Mouse (Mus musculus) lung, adult 2 months (tissue): Measurements from ENCODE around the gene Drc7. TPM values are rescaled to one million over a fixed set of nuclear protein-coding genes. Genes with fewer than 3 reads are reported as not detected.
A peak's percentile ranks its signal among the peaks of the same experiment; 100 is the strongest.

Experiments
- DNase-seq: peaks from one replicate; pipeline ENCODE4 v3.0.0; 2022
- H3K4me1 ChIP-seq: fragments of 200-500 bp; 2 replicates; pipeline ENCODE4 v1.6.1; 2011; ENCODE audit warnings: low read length; ENCODE audit not compliant: control insufficient read depth, insufficient read depth
- H3K4me3 ChIP-seq: fragments of 200-500 bp; replicated peaks from 2 replicates; pipeline ENCODE3; 2011; ENCODE audit warnings: low read depth, mild to moderate bottlenecking, control low read depth, low read length; ENCODE audit errors: extremely low read depth
- CTCF ChIP-seq: fragments of 200-500 bp; IDR thresholded peaks from 2 replicates; pipeline ENCODE4 v1.5.1; 2011; ENCODE audit warnings: mild to moderate bottlenecking, low read length, control low read depth; ENCODE audit not compliant: insufficient read depth
- POLR2A ChIP-seq: fragments of 200-500 bp; IDR thresholded peaks from 2 replicates; pipeline ENCODE4 v1.6.1; 2011; ENCODE audit warnings: low read depth, mild to moderate bottlenecking, control low read depth, low read length, borderline replicate concordance; ENCODE audit errors: extremely low read depth
- WGBS: fragments of 180-500 bp; shearing (Covaris S2); methylation state at CpG from one replicate; pipeline ENCODE4 v1.1.7; 2018; 5-methylcytosine and 5-hydroxymethylcytosine counted together
- polyA plus RNA-seq: library from polyadenylated mRNA; depleted of rRNA; stranded (reverse); fragments of >200 nt; gene quantifications from 2 replicates; pipeline ENCODE4 v1.2.3, GENCODE M21; 2012

Gene Drc7
- polyA plus RNA-seq, 1 experiment, result 18.5 TPM

DNA sequence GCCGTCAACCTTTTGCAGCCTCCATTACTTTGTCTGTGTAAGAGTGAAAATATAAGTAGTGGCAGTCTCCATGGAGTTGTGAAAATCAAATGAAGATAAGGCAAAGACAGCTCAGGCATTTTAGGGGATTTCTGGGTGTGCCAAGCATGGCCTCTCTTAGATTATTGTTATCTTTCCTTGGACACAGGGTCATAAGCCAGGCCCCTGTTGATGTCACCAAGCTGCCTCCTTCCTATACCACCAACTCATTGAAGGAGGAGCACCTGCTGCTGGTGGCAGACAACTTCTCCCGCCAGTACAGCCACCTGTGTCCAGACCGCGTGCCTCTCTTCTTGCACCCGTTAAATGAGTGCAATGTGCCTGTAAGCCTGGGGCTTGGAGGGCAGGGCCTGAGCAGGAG lies 1.5 kb downstream of the Drc7 start:
- peaks cover 3% of the 10 kb centered on the region; the same call in 1 of the 2 replicates for H3K4me1 ChIP-seq
- TF ChIP-seq CTCF (no peak), POLR2A (no peak)
- DNase-seq, result no peak
- H3K4me3 ChIP-seq, result no peak overlapping the region
- WGBS, result 71% methylated on average over 5 of the region's 5 CpGs

GRCm38 (mm10) chr8:95058661-95059060 lies 3.8 kb downstream of the Drc7 start:
- 60% methylated on average over 6 of the region's 6 CpGs for WGBS

DNA sequence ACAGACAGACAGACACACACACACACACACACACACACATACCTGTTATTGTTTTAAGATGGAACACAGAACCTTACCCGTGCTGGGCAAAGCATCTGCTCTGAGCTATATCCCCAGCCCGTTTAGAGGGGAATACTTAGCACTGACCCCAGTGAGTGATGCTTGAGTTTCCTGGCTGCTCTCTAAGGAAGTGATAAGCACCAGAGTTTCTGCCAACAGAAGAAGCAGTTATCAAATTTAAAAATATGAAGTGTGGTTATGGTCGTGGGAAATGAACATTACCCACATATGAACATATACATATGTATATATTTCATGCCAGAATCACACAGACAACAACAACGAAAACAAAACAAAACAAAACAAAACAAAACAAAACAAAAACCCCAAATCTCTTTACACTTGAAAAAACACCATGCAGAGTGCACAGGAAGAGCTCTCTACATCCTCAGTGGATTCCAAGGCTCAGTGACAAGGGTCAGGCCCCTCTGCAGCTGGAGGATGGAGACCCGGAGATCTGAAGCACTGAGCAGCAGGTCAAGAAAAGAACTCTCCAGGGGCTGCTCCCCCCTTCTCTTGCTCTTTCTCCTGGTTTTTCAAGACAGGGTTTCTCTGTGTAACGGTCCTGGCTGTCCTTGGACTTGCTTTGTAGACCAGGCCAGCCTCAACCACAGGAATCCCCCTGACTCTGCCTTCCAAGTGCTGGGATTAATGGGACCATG lies 5.1 kb downstream of the Drc7 start:
- DNase-seq, result no peak
- 37% methylated on average over 6 of the region's 6 CpGs for WGBS
- H3K4me3 ChIP-seq, result no peak overlapping the region
- H3K4me1 ChIP-seq, result peaks cover 3% of the 10 kb centered on the region; the same call in 1 of the 2 replicates
- TF ChIP-seq CTCF, result no peak
- no peak for TF ChIP-seq POLR2A

More at GRCm38 (mm10) chr8:95058661-95059060, 3.8 kb downstream of the Drc7 start:
- DNase-seq, result no peak
- Histone ChIP-seq H3K4me3 (no peak overlapping the region), H3K4me1 (peaks cover 3% of the 10 kb centered on the region; the same call in 1 of the 2 replicates)
- no peak for TF ChIP-seq CTCF
- no peak for TF ChIP-seq POLR2A

DNA sequence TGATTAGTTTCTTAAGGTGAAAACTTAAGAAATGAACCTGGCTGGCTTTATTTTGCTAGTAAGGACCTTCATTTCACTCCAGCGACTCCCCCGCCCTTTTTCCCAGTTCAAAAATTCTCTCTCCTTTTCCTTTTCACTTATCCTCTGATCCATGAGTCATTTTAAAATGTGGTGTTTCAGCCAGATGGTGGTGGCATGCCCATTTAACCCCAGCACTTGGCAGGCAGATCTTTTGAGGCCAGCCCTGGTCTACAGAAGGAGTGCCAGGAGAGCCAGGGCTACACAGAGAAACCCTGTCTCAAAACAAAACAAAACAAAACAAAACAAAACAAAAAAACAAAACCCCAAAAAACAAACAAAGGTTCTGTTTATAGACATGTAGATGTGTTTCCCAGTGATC lies 9.6 kb downstream of the Drc7 start:
- 87% methylated on average over 2 of the region's 2 CpGs for WGBS
- H3K4me3 ChIP-seq, result no peak overlapping the region

GRCm38 (mm10) chr8:95067582-95067981 lies 12.7 kb downstream of the Drc7 start:
- Histone ChIP-seq H3K4me1 (no peaks in the 10 kb centered on the region), H3K4me3 (no peak overlapping the region)
- WGBS, result 35% methylated on average over 3 of the region's 3 CpGs
- DNase-seq, result peak; percentile 52
- no peak for TF ChIP-seq POLR2A
- TF ChIP-seq CTCF, result no peak

More for the DNA sequence above, 9.6 kb downstream of the Drc7 start:
- TF ChIP-seq CTCF, result no peak
- no peak for TF ChIP-seq POLR2A
- DNase-seq, result no peak
- H3K4me1 ChIP-seq, result 0 out of 2 replicates have a peak, but pooled peaks cover under 1% of the 10 kb centered on the region

DNA sequence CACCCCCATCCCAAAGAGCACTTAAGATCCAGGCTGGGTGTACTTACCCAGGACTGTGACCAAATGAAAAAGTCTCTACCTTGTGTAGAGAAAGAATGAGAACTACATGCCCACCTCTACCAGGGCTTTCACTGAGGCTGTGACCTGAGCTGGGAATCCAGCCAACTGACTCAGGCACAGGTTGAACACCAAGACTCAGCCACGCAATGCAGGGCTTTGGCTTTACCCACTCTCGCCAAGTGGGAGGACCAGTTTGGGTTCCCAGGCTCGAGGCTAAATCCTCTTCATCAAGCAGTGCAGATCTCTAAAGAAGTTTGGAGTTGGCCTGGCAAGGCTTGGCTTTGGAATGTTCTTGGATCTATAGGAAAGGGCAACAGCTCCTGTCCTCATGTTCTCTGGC lies 20.6 kb downstream of the Drc7 start:
- Histone ChIP-seq H3K4me1 (no peaks in the 10 kb centered on the region), H3K4me3 (no peak overlapping the region)
- TF ChIP-seq POLR2A (no peak), CTCF (no peak)
- DNase-seq, result no peak
- WGBS, result 51% methylated on average over 3 of the region's 3 CpGs

GRCm38 (mm10) chr8:95076151-95076550 lies 21.2 kb downstream of the Drc7 start:
- Histone ChIP-seq H3K4me3 (no peak overlapping the region), H3K4me1 (no peaks in the 10 kb centered on the region)
- 70% methylated on average over 17 of the region's 17 CpGs for WGBS
- no peak for TF ChIP-seq POLR2A
- no peak for TF ChIP-seq CTCF
- DNase-seq, result no peak

GRCm38 (mm10) chr8:95078055-95078454 lies 23.2 kb downstream of the Drc7 start:
- DNase-seq, result no peak
- TF ChIP-seq CTCF (no peak), POLR2A (no peak)
- 72% methylated on average over 3 of the region's 3 CpGs for WGBS
- peaks cover 4% of the 10 kb centered on the region; the same call in 1 of the 2 replicates for H3K4me1 ChIP-seq
- H3K4me3 ChIP-seq, result no peak overlapping the region

DNA sequence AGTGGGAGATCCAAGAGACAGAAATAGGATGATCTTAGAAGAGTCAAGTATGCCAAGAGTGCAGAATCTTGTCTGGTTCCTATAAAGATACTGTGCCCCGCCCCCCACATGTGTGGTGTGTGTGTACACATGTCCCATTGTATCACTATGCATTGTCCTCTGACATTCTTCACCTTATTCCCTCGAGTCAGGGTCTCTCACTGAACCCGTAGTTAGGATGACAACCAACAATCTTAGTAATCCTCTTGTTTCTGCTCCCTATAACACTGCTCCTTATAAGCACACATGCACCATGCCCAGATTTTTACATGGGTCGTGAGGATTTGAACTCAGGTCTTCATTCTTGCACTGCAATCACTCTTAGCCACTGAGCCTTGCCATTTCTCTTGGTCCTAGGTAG lies 24.4 kb downstream of the Drc7 start:
- no peak overlapping the region for H3K4me3 ChIP-seq
- peaks cover 4% of the 10 kb centered on the region; the same call in 1 of the 2 replicates for H3K4me1 ChIP-seq
- WGBS, result 86% methylated on average over 4 of the region's 4 CpGs
- no peak for TF ChIP-seq CTCF
- DNase-seq, result no peak
